Mouse (Mus musculus) lung, postnatal 0 days (tissue): ENCODE measurements at regions not wholly inside any gene's neighbourhood (a gene's known extent, or its start where the extent isn't known, plus 50 kb on each side); places are given as distances from the start of the nearest gene placed in this dataset.
"Not testable (repeated sequence)": the region's sequence is repeated elsewhere in the genome, so short reads cannot be mapped to it uniquely, and the experiment has no call there.

ENCODE experiments used
- ATAC-seq: fragments of 200-750 bp; cut with Nextera tagmentation; 2 replicates; pipeline ENCODE4 v1.8.0; 2017; ENCODE audit warnings: moderate library complexity
- DNase-seq: peaks from one replicate; pipeline ENCODE4 v3.0.0-alpha.2; 2016; ENCODE audit warnings: low spot score
- H3K27ac ChIP-seq: fragments of 300-500 bp; sonication (generic); 2 replicates; pipeline ENCODE4 v1.5.1; 2014; ENCODE audit warnings: antibody characterized with exemption, mild to moderate bottlenecking, low read length, mixed read lengths
- H3K27me3 ChIP-seq: fragments of 300-500 bp; sonication (generic); replicated peaks from 2 replicates; pipeline ENCODE4 v1.6.1; 2014; ENCODE audit warnings: low read length, mixed read lengths; ENCODE audit not compliant: insufficient read depth
- H3K36me3 ChIP-seq: fragments of 300-500 bp; sonication (generic); 2 replicates; pipeline ENCODE4 v1.6.1; 2014; ENCODE audit warnings: low read length, mixed read lengths; ENCODE audit not compliant: insufficient read depth
- H3K4me1 ChIP-seq: fragments of 300-500 bp; sonication (generic); 2 replicates; pipeline ENCODE4 v1.6.1; 2014; ENCODE audit warnings: antibody characterized with exemption, low read depth, low read length, mixed read lengths; ENCODE audit not compliant: insufficient read depth
- H3K4me2 ChIP-seq: fragments of 300-500 bp; sonication (generic); replicated peaks from 2 replicates; pipeline ENCODE4 v1.6.1; 2014; ENCODE audit warnings: low read depth, mild to moderate bottlenecking, low read length, moderate library complexity, mixed read lengths
- H3K4me3 ChIP-seq: fragments of 300-500 bp; sonication (generic); 2 replicates; pipeline ENCODE4 v1.5.1; 2014; ENCODE audit warnings: low read depth, low read length
- H3K9ac ChIP-seq: fragments of 300-500 bp; sonication (generic); replicated peaks from 2 replicates; pipeline ENCODE4 v1.6.1; 2014; ENCODE audit warnings: low read depth, mild to moderate bottlenecking
- H3K9me3 ChIP-seq: fragments of 300-500 bp; sonication (generic); 2 replicates; pipeline ENCODE4 v1.6.1; 2016; ENCODE audit warnings: low read length, mixed read lengths
- CTCF ChIP-seq: IDR thresholded peaks from 2 replicates; pipeline ENCODE4 v1.5.1; 2016; ENCODE audit warnings: antibody characterized with exemption, mild to moderate bottlenecking
- EP300 ChIP-seq: IDR thresholded peaks from 2 replicates; pipeline ENCODE4 v1.6.1; 2016; ENCODE audit warnings: antibody characterized with exemption, mild to moderate bottlenecking, control low read depth
- WGBS: fragments of 180-500 bp; shearing (Covaris S2); extraction: QIAGEN DNeasy Blood & Tissue Kit; methylation state at CpG from one replicate; pipeline ENCODE4 v1.1.7; 2014; 5-methylcytosine and 5-hydroxymethylcytosine counted together

- no peaks in the 10 kb centered on the region for H3K27me3 ChIP-seq
- ATAC-seq (no peak), DNase-seq (no peak)
- TF ChIP-seq EP300 = no peak
- no peak for TF ChIP-seq CTCF
- no peaks in the 10 kb centered on the region for H3K9me3 ChIP-seq
- no peak overlapping the region for H3K27ac ChIP-seq
- no peaks in the 10 kb centered on the region for H3K4me1 ChIP-seq
- no peak overlapping the region for H3K4me2 ChIP-seq
- no peak overlapping the region for H3K9ac ChIP-seq
- no peaks in the 10 kb centered on the region for H3K36me3 ChIP-seq
- H3K4me3 ChIP-seq = no peak overlapping the region
- WGBS = 77% methylated on average over 4 of the region's 4 CpGs
These were observed 1389.7 kb upstream of the 1700008P02Rik start for GRCm38 (mm10) chr3:8009966-8010365.

GRCm38 (mm10) chr3:8006708-8007395, 1386.6 kb upstream of the 1700008P02Rik start:
- Histone ChIP-seq H3K27ac (no peak overlapping the region), H3K27me3 (no peaks in the 10 kb centered on the region), H3K9ac (no peak overlapping the region), H3K4me2 (no peak overlapping the region), H3K9me3 (no peaks in the 10 kb centered on the region), H3K4me3 (no peak overlapping the region), H3K36me3 (no peaks in the 10 kb centered on the region), H3K4me1 (no peaks in the 10 kb centered on the region)
- ATAC-seq (no peak), DNase-seq (no peak)
- TF ChIP-seq EP300 (no peak), CTCF (no peak)
- 57% methylated on average over 10 of the region's 10 CpGs for WGBS

GRCm38 (mm10) chr3:8006273-8006672, 1386.0 kb upstream of the 1700008P02Rik start:
- Histone ChIP-seq H3K9me3 (no peaks in the 10 kb centered on the region), H3K4me3 (no peak overlapping the region), H3K36me3 (no peaks in the 10 kb centered on the region), H3K27me3 (no peaks in the 10 kb centered on the region), H3K4me2 (no peak overlapping the region), H3K9ac (no peak overlapping the region), H3K4me1 (no peaks in the 10 kb centered on the region), H3K27ac (no peak overlapping the region)
- 68% methylated on average over 5 of the region's 5 CpGs for WGBS
- ATAC-seq (no peak), DNase-seq (no peak)
- no peak for TF ChIP-seq CTCF
- no peak for TF ChIP-seq EP300

DNA sequence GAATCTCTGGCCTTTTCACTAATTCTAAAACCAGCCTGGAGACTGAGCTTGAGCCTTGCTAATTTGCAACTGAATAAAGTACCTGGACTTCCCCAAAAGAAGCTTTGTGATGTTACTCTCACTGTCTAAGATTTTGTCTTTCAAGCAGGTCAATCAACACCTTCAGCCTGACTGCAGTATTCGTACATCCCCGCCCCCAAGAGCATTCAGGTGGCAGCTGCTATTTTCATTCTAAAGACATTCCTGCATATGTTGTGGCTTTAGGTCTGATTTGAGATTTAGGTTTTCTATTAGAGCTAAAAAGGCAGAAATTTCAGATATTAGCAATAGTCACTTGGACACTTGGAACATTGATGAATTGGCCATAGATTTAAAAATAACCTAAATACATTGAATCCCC, 1385.4 kb upstream of the 1700008P02Rik start:
- H3K4me1 ChIP-seq, H3K36me3 ChIP-seq, DNase-seq, H3K27ac ChIP-seq, H3K4me2 ChIP-seq, H3K4me3 ChIP-seq, H3K9ac ChIP-seq, H3K9me3 ChIP-seq, ATAC-seq, H3K27me3 ChIP-seq: not testable (repeated sequence)
- 79% methylated on average over 2 of the region's 2 CpGs for WGBS

DNA sequence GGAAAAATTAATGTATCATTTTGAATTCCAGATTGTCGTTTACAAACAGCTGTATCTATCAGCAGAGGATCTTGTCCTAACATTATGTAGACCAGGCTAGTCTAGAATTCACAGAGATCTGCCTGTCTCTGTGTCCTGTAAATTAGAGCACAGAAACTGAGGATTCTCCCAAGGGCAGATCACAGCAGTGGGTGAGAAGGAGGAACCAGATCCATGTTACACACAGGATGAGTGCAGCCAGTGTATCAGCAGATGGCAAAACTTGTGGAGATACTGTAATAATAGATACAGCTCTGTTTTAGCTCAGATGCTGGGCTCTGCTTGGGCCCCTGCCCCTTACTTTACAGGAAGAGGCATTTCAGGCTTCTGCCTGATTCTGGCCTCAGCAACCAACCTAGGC, 1384.0 kb upstream of the 1700008P02Rik start:
- Histone ChIP-seq H3K27me3 (no peaks in the 10 kb centered on the region), H3K9ac (no peak overlapping the region), H3K9me3 (no peaks in the 10 kb centered on the region), H3K4me3 (no peak overlapping the region), H3K4me1 (no peaks in the 10 kb centered on the region), H3K27ac (no peak overlapping the region), H3K36me3 (no peaks in the 10 kb centered on the region), H3K4me2 (no peak overlapping the region)
- DNase-seq (no peak), ATAC-seq (no peak)
- WGBS = 90% methylated on average over 1 of the region's 1 CpGs
- TF ChIP-seq EP300 (no peak), CTCF (no peak)

DNA sequence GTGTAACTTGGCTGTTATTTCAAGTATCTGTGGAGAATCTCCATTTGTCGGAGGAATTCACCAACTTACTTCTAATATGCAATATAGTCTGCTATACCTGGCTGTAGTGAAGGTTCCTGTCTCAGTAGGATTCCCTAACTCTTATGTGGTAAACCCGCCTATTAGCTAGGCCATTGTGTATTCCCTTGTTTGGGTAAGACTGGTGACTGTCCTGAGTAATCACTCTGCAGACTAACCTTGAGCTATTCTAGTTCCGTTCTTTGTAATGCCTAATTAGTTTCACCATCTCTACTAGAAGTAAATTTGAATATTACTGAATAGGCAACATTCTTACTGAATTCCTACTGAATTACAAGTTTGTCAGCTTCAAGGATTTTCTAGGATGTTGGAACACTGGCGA, 1380.8 kb upstream of the 1700008P02Rik start:
- Histone ChIP-seq H3K27me3 (no peaks in the 10 kb centered on the region), H3K4me2 (no peak overlapping the region), H3K4me3 (no peak overlapping the region), H3K9ac (no peak overlapping the region), H3K36me3 (no peaks in the 10 kb centered on the region), H3K4me1 (no peaks in the 10 kb centered on the region), H3K9me3 (no peaks in the 10 kb centered on the region), H3K27ac (no peak overlapping the region)
- whole genome bisulfite sequencing = 79% methylated on average over 4 of the region's 4 CpGs
- no peak for TF ChIP-seq CTCF
- no peak for TF ChIP-seq EP300
- no peak for DNase-seq
- no peak for ATAC-seq

DNA sequence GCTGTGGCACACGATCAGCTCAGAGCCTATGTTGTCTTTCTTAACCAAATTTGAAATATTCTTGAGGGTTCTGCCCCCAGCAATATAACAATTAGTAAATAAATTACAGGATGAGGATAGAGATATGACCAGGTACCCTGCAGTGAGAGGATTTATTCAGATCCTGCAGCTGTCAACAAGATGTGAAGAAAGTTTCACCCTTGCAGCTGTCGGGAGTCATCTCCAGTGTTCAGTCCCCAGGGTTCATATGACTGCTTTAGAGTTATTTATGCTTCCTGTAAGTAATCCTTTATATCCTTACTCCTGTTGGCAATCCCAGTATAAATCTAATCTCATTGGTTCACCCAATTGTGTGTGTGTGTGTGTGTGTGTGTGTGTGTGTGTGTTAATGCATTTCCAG, 1372.1 kb upstream of the 1700008P02Rik start:
- no peaks in the 10 kb centered on the region for H3K27me3 ChIP-seq
- no peaks in the 10 kb centered on the region for H3K4me1 ChIP-seq
- no peak for TF ChIP-seq EP300
- TF ChIP-seq CTCF = no peak
- DNase-seq = no peak
- ATAC-seq = no peak
- H3K36me3 ChIP-seq = no peaks in the 10 kb centered on the region
- H3K4me2 ChIP-seq = no peak overlapping the region
- H3K9ac ChIP-seq = no peak overlapping the region
- no peak overlapping the region for H3K27ac ChIP-seq
- no peaks in the 10 kb centered on the region for H3K9me3 ChIP-seq
- H3K4me3 ChIP-seq = no peak overlapping the region
- WGBS = 79% methylated on average over 2 of the region's 2 CpGs
